Mouse (Mus musculus) spleen, postnatal 14 days (tissue): ENCODE measurements at regions not wholly inside any gene's neighbourhood (a gene's known extent, or its start where the extent isn't known, plus 50 kb on each side); places are given as distances from the start of the nearest gene placed in this dataset.

ENCODE experiments used
- DNase-seq, 2 experiments: peaks; one replicate each; pipeline ENCODE4 v3.0.0; 2021 to 2022; ENCODE audit warnings: low spot score in 2 of 2

DNA sequence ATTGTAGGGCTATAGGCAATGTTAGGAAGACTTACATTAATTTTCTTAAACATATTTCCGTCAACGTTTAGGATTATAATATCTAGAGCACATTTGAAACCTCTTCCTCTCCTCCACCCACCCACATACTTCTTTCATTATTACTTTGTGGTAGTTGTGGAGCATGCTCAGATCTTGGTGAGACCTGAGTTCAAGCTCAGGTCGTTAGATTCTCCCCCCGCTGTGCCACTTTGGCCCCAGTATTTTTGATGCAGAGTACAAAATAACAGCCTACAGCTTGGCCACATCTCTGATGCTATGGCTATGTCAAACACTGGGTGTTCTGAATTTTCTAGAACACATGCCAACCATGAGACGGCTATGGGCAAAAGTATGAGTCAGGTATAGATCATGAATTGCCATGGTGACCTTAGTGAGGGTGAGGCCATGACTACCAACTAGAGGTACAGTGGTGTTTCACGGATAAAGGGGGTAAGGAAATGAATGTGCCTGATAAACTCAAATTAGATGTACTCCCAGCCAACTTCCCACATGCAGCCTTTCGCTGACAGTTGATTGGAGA, 68.5 kb upstream of the H2afz start:
- no peak for DNase-seq

DNA sequence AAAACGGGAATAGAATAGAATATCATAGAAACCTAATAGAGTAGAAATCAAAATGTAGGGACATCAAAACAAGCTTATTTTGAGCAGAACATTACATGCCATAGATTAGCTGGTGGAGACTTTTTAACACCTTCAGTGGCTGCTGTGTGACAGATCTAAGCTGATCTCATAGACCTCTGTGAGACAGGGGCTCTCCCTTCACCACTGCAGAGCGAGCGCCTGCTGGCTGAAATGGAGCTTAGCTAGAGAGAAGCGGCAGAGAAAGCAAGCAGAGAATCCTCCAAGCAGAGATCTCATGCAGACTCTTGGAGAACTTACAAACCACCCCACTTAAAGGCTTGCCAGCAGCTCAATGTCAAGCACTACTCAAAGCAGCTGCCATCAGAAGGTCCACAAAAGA, 65.5 kb upstream of the H2afz start:
- DNase-seq: no peak

DNA sequence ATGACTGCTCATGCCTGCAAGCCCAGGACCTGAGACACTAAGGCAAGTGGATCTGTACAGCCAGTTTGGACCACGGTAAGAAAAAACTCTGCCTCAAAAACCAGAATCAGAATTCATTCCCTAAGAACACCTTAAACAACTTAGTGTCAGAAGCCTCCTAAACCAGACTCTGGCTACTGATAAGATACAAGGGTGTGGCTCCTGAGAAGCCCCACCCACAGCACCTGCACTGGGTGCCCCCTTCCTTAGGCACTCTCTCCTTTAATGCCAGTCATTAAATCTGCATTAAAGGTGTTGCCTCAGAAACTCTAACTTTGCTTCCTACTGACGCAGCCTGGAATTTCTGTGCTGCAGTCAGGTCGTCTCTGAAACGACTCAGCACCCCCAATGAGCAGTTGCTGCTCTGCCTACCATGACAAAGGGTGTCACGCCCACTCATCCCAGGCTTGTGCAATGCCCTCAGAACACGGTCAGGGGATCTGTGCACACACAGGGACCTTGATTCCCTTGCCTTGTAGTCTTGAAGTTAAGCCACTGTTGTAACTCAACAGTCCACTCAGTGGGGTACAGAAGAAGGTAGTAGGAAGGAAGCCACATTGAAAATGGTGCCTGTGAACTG, 62.8 kb upstream of the H2afz start:
- no peak for DNase-seq

DNA sequence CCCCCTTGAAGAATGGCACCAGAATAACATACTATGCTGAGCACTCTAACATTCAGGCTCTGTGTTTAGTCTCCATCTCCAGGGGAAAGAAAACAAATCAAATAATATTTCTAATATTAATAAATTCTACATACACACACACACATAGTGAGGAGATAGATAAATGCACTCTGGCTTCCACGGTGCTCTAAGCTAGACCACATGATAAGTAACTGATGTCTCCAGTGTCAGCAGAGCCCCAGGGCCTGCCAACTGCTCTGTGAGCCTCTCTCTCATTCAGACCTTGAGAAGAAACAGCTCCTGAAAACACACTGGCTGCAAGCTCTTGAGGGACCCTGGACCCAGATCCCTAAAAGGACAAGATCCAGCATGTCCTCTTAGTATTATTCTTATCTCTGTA, 56.9 kb upstream of the H2afz start:
- no peak for DNase-seq

DNA sequence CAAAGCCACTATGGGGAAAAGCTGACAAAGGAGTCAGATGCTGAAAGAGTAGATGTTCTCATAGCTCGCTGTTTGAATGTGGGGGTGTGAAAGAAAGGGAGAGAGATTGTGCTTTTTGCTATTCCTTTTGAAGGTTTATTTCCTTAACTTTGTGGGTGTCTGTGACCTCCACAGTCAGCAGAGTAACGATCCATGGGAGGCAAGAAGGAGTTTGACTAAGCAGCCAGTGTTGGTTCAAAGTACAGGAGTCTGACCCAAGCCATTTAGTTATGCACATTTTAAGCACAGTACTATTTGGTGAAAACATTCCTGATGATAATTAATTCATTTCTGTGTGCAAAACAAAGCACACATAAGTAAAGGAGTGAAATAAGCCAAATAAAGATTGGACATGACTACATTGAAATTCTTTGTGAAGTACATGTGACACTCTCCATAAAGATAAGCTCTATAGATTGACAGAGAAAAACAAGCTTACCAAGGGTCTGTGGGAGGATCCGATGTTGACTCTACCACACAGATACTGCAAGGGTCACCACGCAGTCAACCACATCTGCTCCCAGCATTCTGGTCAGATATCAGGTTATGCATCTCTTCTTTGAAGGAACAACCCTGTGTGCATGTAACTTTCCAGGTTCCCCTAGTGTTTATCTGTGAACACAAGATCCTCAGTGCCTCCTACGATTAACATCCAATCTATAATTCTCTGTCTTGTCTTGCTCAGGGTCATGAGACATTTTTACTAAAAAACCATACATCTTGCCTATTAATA, 56.2 kb upstream of the H2afz start:
- no peak for DNase-seq

DNA sequence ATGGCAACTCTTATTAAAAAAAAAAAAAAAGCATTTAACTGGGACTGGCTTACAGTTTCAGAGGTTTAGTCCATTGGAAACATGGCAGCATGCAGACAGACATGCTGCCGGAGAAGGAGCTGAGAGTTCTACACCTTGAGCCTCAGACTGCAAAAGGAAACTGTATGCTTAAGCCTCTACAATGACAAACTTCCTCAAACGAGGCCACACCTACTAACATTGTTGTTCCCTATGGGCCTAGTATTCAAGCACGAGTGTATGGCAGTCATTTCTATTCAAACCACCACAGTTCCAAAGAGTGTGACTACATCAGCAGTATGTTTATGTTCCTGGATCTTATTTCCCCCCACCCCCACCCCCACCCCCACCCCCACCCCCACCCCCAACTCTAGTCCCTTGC, 54.2 kb upstream of the H2afz start:
- DNase-seq: no peak
